Mouse (Mus musculus) testis, adult 2 months (tissue): ENCODE results near the gene Usp29. TPM values are rescaled to one million over a fixed set of nuclear protein-coding genes. Genes with fewer than 3 reads are reported as not detected.

Experiments
- H3K27ac ChIP-seq: fragments of 200-500 bp; 2 replicates; pipeline ENCODE4 v1.5.1; 2012; ENCODE audit warnings: low read depth, low read length; ENCODE audit not compliant: control insufficient read depth, insufficient read depth
- H3K27me3 ChIP-seq: fragments of 200-500 bp; 2 replicates; pipeline ENCODE4 v1.6.1; 2012; ENCODE audit warnings: mild to moderate bottlenecking, low read length, moderate library complexity; ENCODE audit not compliant: control insufficient read depth, insufficient read depth
- H3K36me3 ChIP-seq: fragments of 200-500 bp; 2 replicates; pipeline ENCODE4 v1.6.1; 2012; ENCODE audit warnings: mild to moderate bottlenecking, low read length; ENCODE audit not compliant: control insufficient read depth, insufficient read depth
- H3K4me1 ChIP-seq: fragments of 200-500 bp; 2 replicates; pipeline ENCODE4 v1.6.1; 2012; ENCODE audit warnings: low read length; ENCODE audit not compliant: control insufficient read depth, insufficient read depth
- H3K4me3 ChIP-seq: fragments of 200-500 bp; 2 replicates; pipeline ENCODE4 v1.5.1; 2012; ENCODE audit warnings: low read depth, mild to moderate bottlenecking, low read length, moderate library complexity, mixed read lengths; ENCODE audit not compliant: control insufficient read depth
- CTCF ChIP-seq: fragments of 200-500 bp; IDR thresholded peaks from 2 replicates; pipeline ENCODE4 v1.5.1; 2012; ENCODE audit warnings: low read depth, mild to moderate bottlenecking, inconsistent platforms, low read length, moderate library complexity; ENCODE audit not compliant: control insufficient read depth, insufficient read depth, insufficient replicate concordance
- POLR2A ChIP-seq: fragments of 200-500 bp; IDR thresholded peaks from 2 replicates; pipeline ENCODE4 v1.6.1; 2012; ENCODE audit warnings: low read depth, mild to moderate bottlenecking, inconsistent platforms, low read length, moderate library complexity; ENCODE audit not compliant: control insufficient read depth
- polyA plus RNA-seq: library from polyadenylated mRNA; depleted of rRNA; stranded (reverse); fragments of >200 nt; gene quantifications from 2 replicates; pipeline ENCODE4 v1.2.3, GENCODE M21; 2012

Gene Usp29
- polyA plus RNA-seq, 1 experiment = 0.26 TPM

DNA sequence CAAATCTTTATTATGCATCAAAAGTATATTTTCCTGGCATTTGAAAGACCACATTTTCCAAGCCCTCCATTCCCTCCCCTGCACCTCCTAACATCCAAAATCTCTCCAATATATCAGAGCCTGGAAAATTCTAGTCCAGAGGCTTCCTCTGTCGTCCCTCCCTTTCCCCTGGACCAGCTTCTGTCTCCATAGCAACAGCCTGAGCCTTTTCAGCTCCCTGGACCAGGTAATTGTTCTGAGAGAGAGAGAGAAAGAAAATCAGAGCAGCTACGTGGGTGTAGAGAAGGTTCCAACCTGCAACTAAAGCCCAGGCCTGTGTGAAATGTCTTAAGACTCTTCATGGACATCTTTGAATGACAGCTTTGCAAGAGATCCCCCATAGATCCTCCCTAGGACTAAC lies 98.8 kb downstream of the Usp29 start:
- no peak overlapping the region for H3K27ac ChIP-seq
- H3K27me3 ChIP-seq = no peaks in the 10 kb centered on the region
- no peak overlapping the region for H3K4me3 ChIP-seq
- no peaks in the 10 kb centered on the region for H3K4me1 ChIP-seq
- H3K36me3 ChIP-seq = no peaks in the 10 kb centered on the region
- TF ChIP-seq POLR2A (no peak), CTCF (no peak)

GRCm38 (mm10) chr7:6834950-6835349 lies 104.6 kb downstream of the Usp29 start:
- Histone ChIP-seq H3K4me1 (no peaks in the 10 kb centered on the region), H3K27me3 (no peaks in the 10 kb centered on the region), H3K27ac (no peak overlapping the region), H3K36me3 (no peaks in the 10 kb centered on the region), H3K4me3 (no peak overlapping the region)
- no peak for TF ChIP-seq CTCF
- TF ChIP-seq POLR2A = no peak

DNA sequence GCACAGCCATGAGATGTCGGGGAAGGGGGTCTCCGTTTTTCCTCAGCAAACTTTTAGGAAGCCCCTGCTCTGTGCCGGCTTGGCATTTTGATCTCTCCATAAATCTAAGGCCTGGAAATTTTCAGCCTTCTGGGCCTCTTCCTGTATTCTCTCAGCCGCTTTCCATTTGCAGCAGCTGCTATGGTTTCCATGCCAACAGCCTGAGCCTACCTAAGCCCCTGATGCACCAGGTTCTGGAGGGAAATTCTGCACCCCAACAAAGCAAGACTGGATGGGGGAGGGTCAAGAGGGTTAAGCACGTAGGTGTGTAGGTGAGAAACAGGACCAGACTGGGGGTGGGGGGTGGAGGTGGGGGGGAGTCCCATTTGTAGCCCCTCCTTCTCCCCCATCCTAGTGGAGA lies 105.0 kb downstream of the Usp29 start:
- no peak overlapping the region for H3K4me3 ChIP-seq

DNA sequence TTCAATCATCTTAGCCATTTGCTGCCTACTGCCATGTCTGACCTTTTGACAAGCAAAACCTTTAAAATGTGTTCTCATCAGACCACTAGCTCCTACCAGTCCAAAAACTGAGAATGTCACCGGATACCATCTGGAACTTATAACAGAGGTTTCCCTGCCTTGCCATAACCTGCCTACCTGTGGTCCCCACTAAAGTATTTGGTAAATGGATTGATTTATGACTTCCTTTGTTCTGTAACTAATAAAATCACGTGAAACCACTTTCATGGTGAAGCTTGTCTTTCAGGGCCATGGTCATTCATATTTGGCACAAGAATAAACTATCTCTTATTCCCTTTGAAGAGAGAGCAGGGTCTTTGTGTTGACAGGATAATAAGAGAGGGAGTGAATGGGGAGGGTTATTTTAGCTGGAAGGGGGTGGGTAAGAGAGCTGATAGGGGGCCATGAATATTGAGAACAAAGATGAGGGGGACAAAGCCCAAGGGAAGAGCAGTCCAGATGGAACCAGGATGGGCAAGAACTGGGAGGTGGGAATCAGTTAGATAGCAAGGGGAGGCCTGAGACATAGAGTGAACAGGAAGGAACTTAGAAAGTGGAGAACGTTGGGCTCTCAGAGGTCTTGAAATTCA lies 107.0 kb downstream of the Usp29 start:
- TF ChIP-seq CTCF = no peak
- TF ChIP-seq POLR2A = no peak
- H3K27ac ChIP-seq = no peak overlapping the region
- H3K27me3 ChIP-seq = no peaks in the 10 kb centered on the region
- H3K4me1 ChIP-seq = no peaks in the 10 kb centered on the region
- no peak overlapping the region for H3K4me3 ChIP-seq
- H3K36me3 ChIP-seq = no peaks in the 10 kb centered on the region

More for the DNA sequence above, 105.0 kb downstream of the Usp29 start:
- Histone ChIP-seq H3K27ac (no peak overlapping the region), H3K36me3 (no peaks in the 10 kb centered on the region), H3K4me1 (no peaks in the 10 kb centered on the region), H3K27me3 (no peaks in the 10 kb centered on the region)
- no peak for TF ChIP-seq CTCF

- no peak overlapping the region for H3K4me3 ChIP-seq
- H3K27me3 ChIP-seq = no peaks in the 10 kb centered on the region
- H3K36me3 ChIP-seq = no peaks in the 10 kb centered on the region
- H3K4me1 ChIP-seq = no peaks in the 10 kb centered on the region
- TF ChIP-seq CTCF (no peak), POLR2A (no peak)
- H3K27ac ChIP-seq = no peak overlapping the region
Measured at GRCm38 (mm10) chr7:6837926-6838554, 107.7 kb downstream of the Usp29 start.

DNA sequence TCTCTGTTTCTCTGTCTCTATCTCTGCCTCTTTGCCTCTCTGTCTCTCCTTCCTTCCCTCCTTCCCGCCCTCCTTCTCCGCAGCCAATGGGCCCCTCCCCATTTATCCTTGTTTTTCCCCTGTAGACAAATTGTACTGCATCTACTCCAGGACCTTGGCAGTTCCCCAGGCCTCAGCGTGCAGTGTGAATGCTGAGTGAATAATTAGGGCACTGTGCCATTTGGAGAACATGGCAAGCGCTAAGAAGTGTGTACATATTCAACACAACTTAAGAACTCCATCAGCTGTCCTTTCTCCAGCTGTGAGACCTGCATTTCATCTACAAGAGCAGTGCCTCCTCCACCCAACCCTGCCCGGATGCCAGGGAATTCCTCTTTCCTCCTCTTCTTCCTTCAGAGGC lies 110.5 kb downstream of the Usp29 start:
- Histone ChIP-seq H3K36me3 (no peaks in the 10 kb centered on the region), H3K27me3 (no peaks in the 10 kb centered on the region), H3K4me3 (no peak overlapping the region), H3K27ac (no peak overlapping the region), H3K4me1 (no peaks in the 10 kb centered on the region)
- TF ChIP-seq POLR2A (no peak), CTCF (no peak)

DNA sequence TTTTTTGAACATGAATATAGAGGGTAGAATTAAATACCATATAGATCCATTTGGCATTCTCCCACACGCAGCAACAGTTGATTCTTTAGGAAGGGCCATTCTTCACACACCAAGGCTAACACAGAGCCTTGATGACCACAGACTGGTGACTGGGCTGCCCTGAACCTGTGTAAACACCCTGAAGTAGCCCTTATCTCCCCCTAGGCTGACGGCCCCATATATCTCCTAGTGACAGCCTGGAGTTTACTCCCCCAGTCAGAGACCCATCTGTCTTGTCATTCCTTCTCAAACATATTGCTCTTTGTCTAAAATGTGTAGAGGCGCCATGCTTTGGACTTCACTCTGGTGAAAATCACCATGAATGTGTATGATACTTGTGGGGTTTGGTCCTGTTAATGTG lies 119.1 kb downstream of the Usp29 start:
- no peak for TF ChIP-seq POLR2A
- TF ChIP-seq CTCF = no peak
- no peak overlapping the region for H3K27ac ChIP-seq
- no peak overlapping the region for H3K4me3 ChIP-seq
- no peaks in the 10 kb centered on the region for H3K27me3 ChIP-seq
- H3K4me1 ChIP-seq = no peaks in the 10 kb centered on the region
- no peaks in the 10 kb centered on the region for H3K36me3 ChIP-seq

DNA sequence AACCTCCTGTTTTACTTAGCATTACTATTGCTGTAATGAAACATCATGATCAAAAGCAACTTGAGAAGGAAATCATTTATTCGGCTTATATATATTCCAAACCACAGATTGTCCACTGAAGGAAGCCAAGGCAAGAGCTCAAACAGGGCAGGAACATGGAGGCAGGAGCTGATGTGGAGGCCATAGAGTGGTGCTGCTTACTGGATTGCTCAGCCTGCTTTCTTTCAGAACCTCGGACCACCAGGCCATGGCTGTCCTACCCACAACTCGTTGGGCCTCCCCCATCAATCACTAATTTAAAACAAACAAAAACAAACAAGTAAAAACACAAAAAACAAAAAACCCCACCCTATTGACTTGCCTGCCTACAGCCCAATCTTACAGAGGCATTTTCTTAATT lies 119.9 kb downstream of the Usp29 start:
- no peak overlapping the region for H3K27ac ChIP-seq
- H3K36me3 ChIP-seq = no peaks in the 10 kb centered on the region
- no peak for TF ChIP-seq CTCF
- TF ChIP-seq POLR2A = no peak
- no peak overlapping the region for H3K4me3 ChIP-seq
- H3K27me3 ChIP-seq = no peaks in the 10 kb centered on the region
- no peaks in the 10 kb centered on the region for H3K4me1 ChIP-seq
